Mouse (Mus musculus) testis, adult 2 months (tissue): ENCODE measurements at regions not wholly inside any gene's neighbourhood (a gene's known extent, or its start where the extent isn't known, plus 50 kb on each side); places are given as distances from the start of the nearest gene placed in this dataset.

Source experiments
- CTCF ChIP-seq: fragments of 200-500 bp; IDR thresholded peaks from 2 replicates; pipeline ENCODE4 v1.5.1; 2012; ENCODE audit warnings: low read depth, mild to moderate bottlenecking, inconsistent platforms, low read length, moderate library complexity; ENCODE audit not compliant: control insufficient read depth, insufficient read depth, insufficient replicate concordance
- POLR2A ChIP-seq: fragments of 200-500 bp; IDR thresholded peaks from 2 replicates; pipeline ENCODE4 v1.6.1; 2012; ENCODE audit warnings: low read depth, mild to moderate bottlenecking, inconsistent platforms, low read length, moderate library complexity; ENCODE audit not compliant: control insufficient read depth

DNA sequence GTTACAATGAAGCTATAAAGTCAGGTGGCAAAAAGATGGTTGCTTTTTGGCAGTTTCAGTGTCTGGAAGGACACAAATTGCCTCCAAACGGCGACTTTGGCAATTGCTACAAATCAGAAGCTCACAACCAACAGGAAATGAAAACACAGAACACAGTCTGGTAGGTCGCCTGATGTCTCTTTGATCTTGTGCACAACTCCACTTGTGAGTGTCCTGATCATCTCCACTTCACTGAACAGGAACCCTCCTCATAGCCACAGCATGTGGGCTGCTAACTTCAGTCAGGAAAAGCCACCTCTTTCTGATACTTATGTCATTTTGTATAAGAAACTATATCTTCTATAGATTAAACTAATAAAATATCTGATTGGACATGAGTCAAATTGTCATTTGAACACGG, 544.2 kb upstream of the Hsf2 start:
- TF ChIP-seq CTCF = no peak
- TF ChIP-seq POLR2A = no peak
